Mouse (Mus musculus) right cerebral cortex, postnatal 25 days (tissue): ENCODE results near the gene Pmpca.
"Not testable (repeated sequence)": the region's sequence is repeated elsewhere in the genome, so short reads cannot be mapped to it uniquely, and the experiment has no call there.

Source experiments
- DNase-seq: peaks from one replicate; pipeline ENCODE4 v3.0.0; 2022

Gene Pmpca

GRCm38 (mm10) chr2:26372396-26372795, 16.7 kb upstream of the Pmpca start:
- DNase-seq = no peak

GRCm38 (mm10) chr2:26380131-26380771, 8.9 kb upstream of the Pmpca start, which contains the start of gene Snapc4:
Snapc4 (minus strand) TSS chr2:26380653.
- DNase-seq = peak; percentile 84

GRCm38 (mm10) chr2:26380871-26381270, 8.3 kb upstream of the Pmpca start:
- DNase-seq = not testable (repeated sequence)

- no peak for DNase-seq
Measured at GRCm38 (mm10) chr2:26387713-26388112, 1.4 kb upstream of the Pmpca start.

GRCm38 (mm10) chr2:26388682-26389153, 421 bp upstream of the Pmpca start:
- no peak for DNase-seq

GRCm38 (mm10) chr2:26390954-26391353, 1.8 kb downstream of the Pmpca start:
- DNase-seq = no peak

GRCm38 (mm10) chr2:26391617-26392016, 2.5 kb downstream of the Pmpca start:
- no peak for DNase-seq

- no peak for DNase-seq
Measured at GRCm38 (mm10) chr2:26398978-26399377, 9.8 kb downstream of the Pmpca start.

GRCm38 (mm10) chr2:26399647-26400046, 10.5 kb downstream of the Pmpca start:
- DNase-seq = no peak

- DNase-seq = no peak
Measured at GRCm38 (mm10) chr2:26400296-26400695, 11.2 kb downstream of the Pmpca start.

GRCm38 (mm10) chr2:26401023-26401422, 11.9 kb downstream of the Pmpca start:
- no peak for DNase-seq

- DNase-seq = no peak
Measured at GRCm38 (mm10) chr2:26402265-26402664, 13.1 kb downstream of the Pmpca start.

- DNase-seq = no peak
Measured at GRCm38 (mm10) chr2:26403306-26403705, 14.2 kb downstream of the Pmpca start.

- peak; percentile 94 for DNase-seq
Measured at GRCm38 (mm10) chr2:26408515-26409356, 19.6 kb downstream of the Pmpca start, which contains the start of gene Inpp5e. Inpp5e (minus strand) TSS chr2:26409203.

- no peak for DNase-seq
Measured at GRCm38 (mm10) chr2:26409362-26409761, 20.2 kb downstream of the Pmpca start.

- DNase-seq = no peak
Measured at GRCm38 (mm10) chr2:26410091-26410490, 21.0 kb downstream of the Pmpca start.

- DNase-seq = no peak
Measured at GRCm38 (mm10) chr2:26410931-26411411, 21.8 kb downstream of the Pmpca start.

- DNase-seq = no peak
Measured at GRCm38 (mm10) chr2:26417066-26417465, 27.9 kb downstream of the Pmpca start.

- no peak for DNase-seq
Measured at GRCm38 (mm10) chr2:26418120-26418519, 29.0 kb downstream of the Pmpca start.

- DNase-seq = no peak
Measured at GRCm38 (mm10) chr2:26421969-26422368, 32.8 kb downstream of the Pmpca start.

GRCm38 (mm10) chr2:26423086-26423485, 33.9 kb downstream of the Pmpca start:
- DNase-seq = no peak

- DNase-seq = no peak
Measured at GRCm38 (mm10) chr2:26424541-26424940, 35.4 kb downstream of the Pmpca start.

GRCm38 (mm10) chr2:26429851-26430250, 40.7 kb downstream of the Pmpca start:
- no peak for DNase-seq
